Mouse (Mus musculus): Measurements from ENCODE around the gene Foxj3. TPM values are rescaled to one million over a fixed set of nuclear protein-coding genes. Genes with fewer than 3 reads are reported as not detected.

Foxj3 gene
- total and polyA plus RNA-seq, 3 experiments: 13.4 to 33.9 (median 15.3) TPM

DNA sequence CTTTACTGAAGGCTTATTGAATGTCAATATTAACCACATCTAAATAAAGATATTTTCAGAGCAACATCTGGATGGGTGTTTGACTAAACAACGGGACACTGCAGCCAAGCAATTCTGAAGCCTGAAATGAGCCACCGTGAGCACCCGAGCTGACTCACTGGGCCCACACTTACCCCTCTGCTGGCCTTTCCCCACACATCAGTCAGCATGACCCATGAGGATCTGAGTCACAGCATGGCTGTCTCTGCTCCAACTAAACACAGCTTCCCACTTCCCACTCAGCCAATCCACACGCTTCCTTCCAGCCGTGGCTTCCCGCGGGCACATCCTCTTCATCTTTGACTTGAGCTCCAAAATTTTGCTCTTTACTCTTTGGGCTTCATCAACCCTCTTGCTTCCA lies 126.2 kb downstream of the Foxj3 start:
- TF ChIP-seq ZC3H11A (IDR thresholded peaks at IDR 0.05; ENCODE audit: low read depth, low read length): no peak
- no peak for TF ChIP-seq MAZ (IDR thresholded peaks at IDR 0.05; ENCODE audit: low read depth, low read length)
- TF ChIP-seq TBP (conservative IDR thresholded peaks at IDR 0.05; ENCODE audit: low read depth, low read length): no peak
- no peak for TF ChIP-seq RAD21 (IDR thresholded peaks at IDR 0.05; ENCODE audit: low read depth, low read length)
- no peak for TF ChIP-seq ZKSCAN1 (IDR thresholded peaks at IDR 0.05; ENCODE audit: borderline replicate concordance, low read depth, low read length)
- no peak for TF ChIP-seq CHD1 (IDR thresholded peaks at IDR 0.05; ENCODE audit: low read depth, low read length)
- TF ChIP-seq JUN (IDR thresholded peaks at IDR 0.05; ENCODE audit: insufficient read depth, low read depth, low read length): no peak
- no peak for TF ChIP-seq CHD2 (IDR thresholded peaks at IDR 0.05; ENCODE audit: low read length)
- dilution Hi-C loops (cut with MboI; ENCODE audit: extremely low pct_ligation_motif_present, extremely low pct_unique_long_range_greater_than_20kb, low sequenced_read_pairs): no loop called here

DNA sequence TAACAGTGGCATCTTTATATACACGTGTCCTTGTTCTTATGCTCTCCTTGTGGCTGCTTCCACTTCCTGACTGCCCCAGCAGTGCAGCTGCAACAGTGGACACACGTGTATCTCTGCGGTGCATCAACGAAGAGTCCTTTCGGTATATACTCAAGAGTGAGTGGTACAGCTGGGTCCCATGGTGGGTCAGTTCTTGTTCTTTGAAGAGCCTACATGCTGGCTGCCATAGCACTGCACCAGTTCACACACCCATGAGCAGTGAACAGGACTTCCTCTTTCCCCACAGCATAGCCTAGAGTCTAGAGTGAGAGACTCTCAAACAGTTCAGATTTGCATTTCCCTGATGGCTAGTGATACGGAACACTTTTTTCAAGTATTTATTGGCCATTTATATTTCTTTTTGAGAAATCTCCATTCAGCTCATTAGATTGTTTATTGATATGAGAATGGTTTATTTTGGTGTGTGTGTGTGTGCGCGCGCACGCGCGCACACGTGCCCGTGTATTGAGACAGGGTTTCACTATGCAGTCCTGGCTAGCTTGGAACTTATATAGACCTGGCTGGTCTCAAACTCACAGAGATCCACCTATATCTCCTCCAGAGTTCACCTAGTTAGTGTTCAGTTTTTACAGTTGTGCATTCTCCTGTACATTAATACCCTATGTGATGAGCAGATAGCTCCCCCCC lies 126.7 kb downstream of the Foxj3 start:
- Histone ChIP-seq H3K9me3 (replicated peaks; ENCODE audit: low read length) (no peaks in the 10 kb centered on the region), H3K4me1 (ENCODE audit: control insufficient read depth in 1 of 2, insufficient read depth in 2 of 2) (peaks cover 24 to 53% of the 10 kb centered on the region in 2 experiments), H3K27me3 (replicated peaks) (no peaks in the 10 kb centered on the region), H3K36me3 (replicated peaks in 1 of 2; ENCODE audit: control insufficient read depth in 1 of 2, insufficient read depth in 1 of 2, low read length in 1 of 2) (no peaks in the 10 kb centered on the region), H3K4me3 (replicated peaks in 1 of 3; ENCODE audit: low read depth in 2 of 3, low read length in 2 of 3, poor library complexity in 1 of 3) (peak overlapping the region in 2 of 3 experiments; percentile 4 to 36), H3K4me2 (ENCODE audit: insufficient read depth, low read depth, poor library complexity, severe bottlenecking) (peak overlapping the region; percentile 92), H3K9ac (ENCODE audit: insufficient read depth, low read depth) (peak overlapping the region; percentile 51), H3K27ac (ENCODE audit: insufficient read depth, low read depth) (peak overlapping the region; percentile 71), H3K79me2 (replicated peaks; ENCODE audit: control insufficient read depth, extremely low read depth, insufficient read depth, poor library complexity, severe bottlenecking) (no peaks in the 10 kb centered on the region)
- dilution Hi-C loops (cut with MboI; ENCODE audit: extremely low pct_ligation_motif_present, extremely low pct_unique_long_range_greater_than_20kb, low sequenced_read_pairs): no loop called here
- peak; percentile 79 for DNase-seq (ENCODE audit: extremely low read depth)
- in situ Hi-C loops (cut with MboI; ENCODE audit: low pct_ligation_motif_present, low pct_unique_long_range_greater_than_20kb, low sequenced_read_pairs): loop anchor here (10.0 to 25.0 kb wide), 3 partner anchors 141 to 401 kb away; partner anchors contain the start of genes Cldn19, Ppcs and Zmynd12
- TF ChIP-seq MAX (IDR thresholded peaks at IDR 0.05; ENCODE audit: low read length) (peak; percentile 83), HCFC1 (IDR thresholded peaks at IDR 0.05; ENCODE audit: low read depth, low read length) (peak; percentile 25; the same call in 1 of the 2 replicates), TBP (conservative IDR thresholded peaks at IDR 0.05; ENCODE audit: low read depth, low read length) (peak; percentile 87), EP300 (IDR thresholded peaks at IDR 0.05; ENCODE audit: low read length) (peak; percentile 42; the same call in 1 of the 2 replicates), SMC3 (IDR thresholded peaks at IDR 0.05; ENCODE audit: low read depth, low read length) (no peak), MXI1 (IDR thresholded peaks at IDR 0.05; ENCODE audit: low read depth, low read length) (peak; percentile 87), PAX5 (IDR thresholded peaks at IDR 0.05; ENCODE audit: low read length) (no peak), NRF1 (IDR thresholded peaks at IDR 0.05; ENCODE audit: low read depth, low read length) (peak; percentile 68), USF2 (conservative IDR thresholded peaks at IDR 0.05; ENCODE audit: low read depth, low read length) (no peak), JUND (conservative IDR thresholded peaks at IDR 0.05; ENCODE audit: low read depth, low read length) (no peak), ELF1 (IDR thresholded peaks at IDR 0.05; ENCODE audit: low read depth, low read length) (peak; percentile 65), E2F4 (IDR thresholded peaks at IDR 0.05; ENCODE audit: insufficient replicate concordance, low read depth, low read length) (no peak), IRF4 (IDR thresholded peaks at IDR 0.05; ENCODE audit: low read depth, low read length) (0 out of 2 replicates have a peak, but pooled peaks have one; percentile 15), NELFE (IDR thresholded peaks at IDR 0.05; ENCODE audit: low read depth, low read length) (no peak), JUN (IDR thresholded peaks at IDR 0.05; ENCODE audit: insufficient read depth, low read depth, low read length) (no peak), BHLHE40 (IDR thresholded peaks at IDR 0.05; ENCODE audit: low read depth, low read length) (peak; percentile 93), ZNF384 (IDR thresholded peaks at IDR 0.05; ENCODE audit: low read depth, low read length) (peak; percentile 48; the same call in 1 of the 2 replicates), GABPA (IDR thresholded peaks at IDR 0.05; ENCODE audit: insufficient replicate concordance, low read depth, low read length) (no peak), CHD1 (IDR thresholded peaks at IDR 0.05; ENCODE audit: low read depth, low read length) (no peak), USF1 (IDR thresholded peaks at IDR 0.05; ENCODE audit: low read depth, low read length) (no peak), KAT2A (IDR thresholded peaks at IDR 0.05; ENCODE audit: insufficient replicate concordance, low read length) (no peak), POLR2A (IDR thresholded peaks at IDR 0.05; ENCODE audit: low read depth, low read length) (peak; percentile 77), MYC (IDR thresholded peaks at IDR 0.05; ENCODE audit: low read depth, low read length) (peak; percentile 39; the same call in 1 of the 2 replicates), MEF2A (IDR thresholded peaks at IDR 0.05; ENCODE audit: borderline replicate concordance, low read depth, low read length) (no peak), TCF12 (IDR thresholded peaks at IDR 0.05; ENCODE audit: low read depth, low read length) (peak; percentile 45; the same call in 1 of the 2 replicates)

More for the DNA sequence above, 126.2 kb downstream of the Foxj3 start:
- peak overlapping the region; percentile 92 for H3K4me2 ChIP-seq (ENCODE audit: insufficient read depth, low read depth, poor library complexity, severe bottlenecking)
- DNase-seq (ENCODE audit: extremely low read depth): peak; percentile 43
- peaks cover 18 to 47% of the 10 kb centered on the region in 2 experiments for H3K4me1 ChIP-seq (ENCODE audit: control insufficient read depth in 1 of 2, insufficient read depth in 2 of 2)
- in situ Hi-C loops (cut with MboI; ENCODE audit: low pct_ligation_motif_present, low pct_unique_long_range_greater_than_20kb, low sequenced_read_pairs): loop anchor here (10.0 to 25.0 kb wide), 3 partner anchors 142 to 401 kb away; partner anchors contain the start of genes Cldn19, Ppcs and Zmynd12
- H3K9ac ChIP-seq (ENCODE audit: insufficient read depth, low read depth): peak overlapping the region; percentile 51
- H3K9me3 ChIP-seq (replicated peaks; ENCODE audit: low read length): no peaks in the 10 kb centered on the region
- H3K27ac ChIP-seq (ENCODE audit: insufficient read depth, low read depth): peak overlapping the region; percentile 71; the same call in 1 of the 2 replicates
- no peaks in the 10 kb centered on the region for H3K27me3 ChIP-seq (replicated peaks)
- no peaks in the 10 kb centered on the region for H3K36me3 ChIP-seq (replicated peaks in 1 of 2; ENCODE audit: control insufficient read depth in 1 of 2, insufficient read depth in 1 of 2, low read length in 1 of 2)
- H3K79me2 ChIP-seq (replicated peaks; ENCODE audit: control insufficient read depth, extremely low read depth, insufficient read depth, poor library complexity, severe bottlenecking): no peaks in the 10 kb centered on the region
- H3K4me3 ChIP-seq (replicated peaks in 1 of 3; ENCODE audit: low read depth in 2 of 3, low read length in 2 of 3, poor library complexity in 1 of 3): peak overlapping the region; percentile 4 to 34 (median 13)

Data from CH12.LX (cell line).